Mouse (Mus musculus) liver, adult 2 months (tissue): ENCODE results near the gene Brinp3.

Experiments
- CTCF ChIP-seq: fragments of 200-500 bp; IDR thresholded peaks from 2 replicates; pipeline ENCODE4 v1.5.1; 2011; ENCODE audit warnings: low read depth, low read length, control low read depth
- POLR2A ChIP-seq: fragments of 200-500 bp; IDR thresholded peaks from 2 replicates; pipeline ENCODE4 v1.6.1; 2011; ENCODE audit warnings: low read length, control low read depth; ENCODE audit not compliant: insufficient read depth; ENCODE audit errors: extremely low read depth

DNA sequence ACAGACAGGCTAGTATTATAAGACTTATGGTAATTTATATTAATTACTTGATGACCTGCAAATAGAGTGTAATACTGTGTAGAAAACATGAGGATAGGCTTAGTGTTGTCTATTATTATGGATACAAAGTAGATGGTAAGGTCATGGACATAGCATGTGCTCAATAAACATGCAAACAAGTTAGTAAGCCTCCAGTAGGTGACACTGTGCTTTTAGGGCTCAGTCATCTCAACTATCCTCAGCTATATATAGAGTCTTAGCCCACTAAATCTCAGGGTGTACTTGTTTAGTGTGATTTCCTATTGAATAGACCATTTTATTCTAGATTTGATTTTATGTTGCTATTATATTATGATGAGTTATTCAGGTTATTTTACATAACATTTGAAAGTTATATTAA is 34.0 kb downstream of the Brinp3 start:
- no peak for TF ChIP-seq CTCF
- TF ChIP-seq POLR2A: no peak
